Mouse (Mus musculus) frontal cortex, postnatal 14 days (tissue): ENCODE results near the gene Pmepa1.
A peak's percentile ranks its signal among the peaks of the same experiment; 100 is the strongest.

Experiments used
- DNase-seq, 2 experiments: peaks; one replicate each; pipeline ENCODE4 v3.0.0; 2022; ENCODE audit warnings: low spot score in 2 of 2

The Pmepa1 gene

DNA sequence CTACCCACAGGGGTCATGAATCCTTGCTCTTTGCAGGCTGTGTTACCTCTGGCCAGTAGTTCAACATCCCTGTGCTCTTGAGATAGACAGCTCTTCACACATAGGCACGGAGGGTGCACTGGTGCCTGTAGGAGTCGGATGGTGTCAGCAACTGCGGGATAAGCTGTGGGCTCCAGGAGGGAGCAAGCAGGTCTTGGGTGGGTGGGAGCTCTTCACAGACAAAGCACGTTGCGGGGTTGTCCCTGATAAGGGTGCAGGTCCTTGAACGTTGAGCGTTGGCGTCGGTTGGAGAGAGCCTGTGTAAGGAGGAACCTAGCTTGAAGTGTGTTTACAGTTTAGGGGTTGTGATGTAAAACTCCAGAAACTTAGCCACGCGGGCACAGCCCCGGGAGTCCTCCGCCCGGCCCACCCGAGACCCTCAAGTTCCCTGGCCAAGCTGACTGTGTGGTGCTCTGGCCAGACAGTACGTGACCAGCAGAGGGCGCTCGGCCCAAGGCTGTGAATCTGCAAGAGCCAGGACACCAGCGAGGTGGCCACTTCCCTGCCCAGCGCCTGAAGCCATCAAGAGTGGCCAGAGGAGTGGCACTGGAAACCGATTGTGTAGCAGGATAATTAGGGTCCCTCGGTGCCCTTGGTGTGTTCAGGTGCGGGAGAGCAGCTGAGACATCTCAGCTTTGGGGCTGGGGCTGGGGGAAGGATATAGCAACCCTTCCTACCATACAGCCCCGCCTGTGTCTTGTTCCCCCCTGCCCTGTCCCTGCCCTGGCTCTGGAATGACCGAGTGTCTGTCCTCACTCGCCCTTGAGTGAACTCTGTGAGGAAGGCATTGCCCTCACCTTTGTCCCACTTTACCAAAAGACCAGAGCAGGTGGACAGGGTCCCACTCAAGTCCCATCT is 90.0 kb downstream of the Pmepa1 start:
- peak; percentile 63 to 83 for DNase-seq

DNA sequence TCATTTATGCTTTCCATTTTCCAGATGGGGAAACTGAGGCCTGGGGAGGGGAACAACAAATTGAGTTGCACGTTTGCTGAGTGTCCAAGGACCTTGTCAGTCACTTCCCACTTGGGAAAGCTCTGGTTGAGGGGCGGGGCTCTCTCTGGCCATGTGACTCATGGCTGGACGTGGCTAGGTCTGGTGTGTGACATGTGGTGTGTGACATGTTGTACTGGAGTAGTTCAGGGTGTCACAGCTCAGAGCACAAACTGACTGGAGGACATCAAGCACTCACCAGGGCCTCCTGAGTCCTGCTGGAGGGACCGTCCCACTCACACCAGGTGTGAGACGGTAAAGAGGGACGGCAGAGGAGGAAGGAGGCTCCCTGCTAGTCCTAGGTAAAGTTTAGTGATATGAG is 91.1 kb downstream of the Pmepa1 start:
- DNase-seq = no peak

DNA sequence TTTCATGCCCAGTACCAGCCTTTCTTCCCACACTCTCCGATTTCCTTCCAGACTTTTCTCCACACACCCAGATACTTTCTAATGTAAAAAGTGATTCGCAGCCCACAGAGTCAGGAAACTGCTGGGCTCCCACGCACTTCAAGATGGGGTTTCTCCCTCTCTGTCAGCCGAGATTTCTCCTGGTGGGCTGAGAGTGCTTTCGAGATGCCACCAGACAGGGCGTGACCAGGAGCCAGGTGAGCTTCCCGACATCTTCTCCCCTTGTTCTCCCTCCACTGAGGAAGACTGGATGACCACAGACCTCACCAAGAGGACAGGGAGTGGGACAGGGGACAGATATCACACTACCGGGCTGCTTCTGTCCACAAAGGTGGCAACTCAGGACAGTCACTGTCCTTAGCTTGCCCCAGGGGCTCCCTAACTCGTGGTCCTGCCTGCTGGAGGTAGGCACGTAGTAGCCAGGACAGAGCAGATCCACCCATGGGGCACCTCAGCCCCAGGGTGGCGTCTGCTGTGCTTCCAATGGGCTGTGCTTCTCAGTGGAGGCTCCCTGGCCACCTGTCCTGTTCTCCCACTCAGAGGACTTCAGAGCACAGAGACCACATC is 91.8 kb downstream of the Pmepa1 start:
- no peak for DNase-seq

DNA sequence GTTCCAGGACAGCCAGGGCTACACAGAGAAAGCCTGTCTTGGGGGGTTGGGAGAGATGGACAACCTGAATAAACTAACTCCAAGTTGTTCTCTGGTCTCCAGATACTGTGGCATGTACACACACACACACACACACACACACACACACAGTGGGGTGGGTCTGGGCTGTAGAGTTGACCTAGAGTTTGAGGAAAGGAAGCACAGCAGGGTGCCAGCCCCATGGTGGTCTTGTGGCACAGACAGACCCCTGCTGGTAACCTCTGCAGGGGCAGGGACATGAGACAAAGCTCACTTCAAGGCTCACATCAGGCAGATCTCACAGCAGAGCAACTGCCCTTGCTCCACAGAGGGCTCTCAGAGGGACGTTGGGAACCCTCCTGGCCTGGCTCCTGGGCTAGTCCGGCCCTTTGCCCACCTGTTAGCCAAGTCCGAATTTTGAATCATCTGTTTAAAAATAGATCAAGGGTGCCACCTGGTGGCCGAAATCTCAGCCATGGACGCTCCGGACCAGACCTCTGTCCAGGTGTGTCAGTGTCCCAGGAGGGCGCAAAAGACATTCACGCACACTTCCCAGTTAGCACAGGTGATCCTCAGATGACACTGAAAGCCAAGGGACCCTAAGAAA is 92.4 kb downstream of the Pmepa1 start:
- DNase-seq = peak in 1 of 2 experiments; percentile 60

DNA sequence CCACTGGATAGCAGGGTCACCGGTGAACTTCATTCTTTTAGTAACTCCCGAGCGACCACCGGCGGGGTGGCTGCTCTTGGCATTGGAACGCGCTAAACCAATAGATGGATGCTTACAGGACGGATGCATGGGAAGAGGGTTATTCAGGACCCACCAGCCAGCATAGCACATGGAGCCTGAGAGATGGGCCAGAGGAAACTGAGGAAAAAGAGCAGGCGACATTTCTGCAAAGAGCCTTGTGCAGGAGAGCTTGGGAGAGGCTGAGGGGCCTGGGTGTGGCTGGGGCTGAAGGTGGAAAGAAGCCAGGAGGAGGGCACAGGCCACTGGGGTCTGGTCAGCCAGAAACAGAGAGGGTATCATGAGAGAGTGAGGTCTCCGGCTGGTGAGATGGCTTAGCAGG is 93.0 kb downstream of the Pmepa1 start:
- no peak for DNase-seq

DNA sequence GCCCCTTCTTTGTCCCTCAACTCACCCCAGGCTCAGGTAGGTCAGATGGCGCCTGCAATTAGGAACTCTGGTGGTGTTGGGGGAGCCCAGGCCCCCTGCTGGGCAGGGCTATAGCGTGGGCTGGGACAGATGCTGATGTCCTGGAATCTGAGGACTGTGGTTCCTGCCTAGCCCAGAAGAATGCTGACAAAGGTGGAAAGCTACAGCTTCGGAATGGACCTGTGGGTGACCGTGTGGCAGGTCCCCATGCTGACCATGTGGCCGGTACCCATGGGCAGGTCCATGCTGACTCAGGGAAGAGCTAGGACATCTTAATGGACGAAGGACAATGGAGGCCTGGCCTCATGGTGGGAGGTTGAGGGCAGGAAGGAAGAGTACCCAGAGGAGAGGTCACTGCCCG is 93.5 kb downstream of the Pmepa1 start:
- DNase-seq = no peak

DNA sequence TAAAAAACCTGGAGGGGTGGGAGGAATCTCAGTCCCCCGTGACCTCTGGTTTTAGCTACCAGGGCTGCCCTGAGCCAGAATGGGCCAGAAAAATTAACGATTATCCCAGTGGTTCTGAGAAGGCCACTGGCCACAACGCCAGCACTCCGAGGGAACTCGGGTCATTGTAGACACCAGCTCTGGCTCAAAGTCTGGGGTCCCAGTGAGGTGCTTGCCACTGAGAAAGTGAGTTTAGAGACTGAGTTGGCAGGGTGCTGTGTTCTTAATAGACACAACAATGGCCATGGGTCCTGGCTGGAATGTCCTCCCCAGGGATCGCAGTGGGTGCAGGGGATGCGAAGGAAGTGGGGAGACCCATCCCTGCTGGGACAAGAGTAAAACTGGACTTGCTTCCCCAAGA is 94.4 kb downstream of the Pmepa1 start:
- no peak for DNase-seq

DNA sequence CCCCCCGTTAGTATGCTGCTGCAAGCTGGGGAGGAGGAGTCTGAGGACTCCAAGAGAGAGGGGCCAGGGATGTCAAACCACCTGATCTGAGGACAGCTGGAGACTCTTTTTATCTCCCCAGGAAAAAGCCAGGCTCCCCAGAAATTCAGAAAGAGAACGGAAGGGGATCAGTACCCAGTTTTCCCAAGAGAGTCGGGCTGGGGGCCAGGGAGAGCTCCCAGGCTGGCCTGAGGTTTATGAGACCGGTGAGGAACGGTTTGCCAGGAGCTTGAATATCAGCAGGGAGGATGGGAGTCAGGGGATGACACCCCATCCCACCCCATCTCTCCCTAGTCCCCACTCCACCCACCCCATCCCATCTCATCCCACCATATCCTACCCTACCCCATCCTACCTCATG is 94.8 kb downstream of the Pmepa1 start:
- DNase-seq = no peak

DNA sequence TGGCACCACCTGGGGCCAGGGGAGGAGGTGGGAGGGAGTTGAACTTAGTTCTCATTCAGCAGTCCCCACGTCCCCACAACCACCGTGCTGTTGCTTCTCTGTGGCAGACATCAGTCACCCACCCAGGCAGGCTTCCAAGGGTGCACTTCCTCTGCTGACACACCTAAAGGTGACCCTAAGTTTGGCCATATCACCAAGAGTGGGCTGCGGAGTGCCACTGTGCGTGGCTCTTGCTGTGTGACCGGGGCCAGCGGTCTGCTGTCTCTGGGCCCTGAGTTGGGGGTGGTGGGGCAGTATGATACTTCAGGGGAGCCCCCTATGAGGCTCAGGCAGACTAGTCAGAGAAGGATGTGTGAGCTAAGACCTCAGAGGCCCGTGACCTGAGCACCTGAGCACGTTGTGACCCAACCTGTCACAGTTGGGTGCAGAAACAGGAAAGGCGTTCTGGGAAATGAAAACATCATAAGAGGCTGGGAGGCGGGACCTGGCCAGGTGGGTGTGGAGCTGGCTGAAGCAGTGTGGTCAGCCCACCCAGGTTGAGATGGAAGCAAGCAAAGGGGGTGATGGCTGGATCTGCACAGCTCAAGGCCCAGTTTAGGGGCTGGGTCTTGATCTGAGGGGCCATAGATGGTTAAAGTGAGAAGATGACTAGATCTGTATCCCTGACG is 95.5 kb downstream of the Pmepa1 start:
- DNase-seq = no peak

DNA sequence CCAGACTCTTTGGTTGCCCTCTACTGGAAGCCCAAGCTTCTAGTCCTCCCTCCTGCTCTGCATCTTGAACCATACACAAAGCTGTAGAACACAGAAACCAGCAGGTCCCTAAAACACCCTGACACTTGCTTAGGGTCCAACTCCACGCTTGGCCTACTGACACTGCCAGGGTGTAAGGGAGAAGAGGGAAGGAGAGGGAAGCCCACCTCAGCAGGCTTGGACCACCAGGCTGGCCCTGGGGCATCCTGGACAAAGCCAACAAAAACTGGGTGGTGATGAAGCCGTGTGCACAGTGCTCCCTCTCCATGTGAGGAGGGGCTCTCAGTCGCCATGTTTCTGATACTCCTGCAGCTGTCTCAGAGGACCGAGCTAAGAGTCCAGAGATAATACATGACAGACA is 96.3 kb downstream of the Pmepa1 start:
- DNase-seq = no peak

DNA sequence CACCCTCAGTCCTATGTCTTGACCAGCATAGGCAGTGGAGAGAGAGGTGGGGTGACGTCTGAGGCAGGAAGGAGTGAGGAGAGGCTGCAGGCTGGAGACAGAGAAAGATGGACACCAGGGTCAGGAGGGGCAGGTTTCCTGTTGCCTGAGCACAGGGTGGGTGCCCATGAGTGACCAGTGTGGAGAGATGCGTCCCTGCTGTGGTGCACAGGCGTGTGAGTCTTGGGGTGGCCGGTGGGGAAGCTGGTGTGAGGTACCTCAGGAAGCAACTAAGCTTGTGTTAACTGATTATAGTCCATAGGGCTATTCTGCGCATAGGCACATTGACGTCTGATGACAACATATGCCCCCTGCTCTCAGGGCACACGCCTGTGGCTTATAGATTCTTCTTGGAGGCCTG is 97.3 kb downstream of the Pmepa1 start:
- DNase-seq = no peak

DNA sequence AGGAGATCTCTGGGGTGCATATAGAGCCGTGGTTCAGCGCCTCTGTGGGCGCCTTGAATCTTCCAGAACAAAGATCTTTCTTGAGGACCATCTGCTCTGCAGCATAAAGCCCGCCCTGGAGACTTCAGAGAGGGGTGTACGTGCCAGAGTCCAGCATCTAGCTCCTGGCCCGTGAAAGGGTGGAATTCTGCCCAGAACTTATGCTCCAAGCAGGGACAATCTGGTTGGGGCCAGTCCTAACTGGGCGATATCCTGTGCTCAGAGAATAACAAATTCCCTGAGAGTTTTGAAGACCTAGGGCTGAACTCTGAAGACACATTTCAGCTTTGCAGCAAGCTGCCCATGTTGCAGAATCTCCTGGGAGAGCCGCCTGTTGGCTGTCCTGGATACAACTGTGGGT is 98.4 kb downstream of the Pmepa1 start:
- DNase-seq = no peak

DNA sequence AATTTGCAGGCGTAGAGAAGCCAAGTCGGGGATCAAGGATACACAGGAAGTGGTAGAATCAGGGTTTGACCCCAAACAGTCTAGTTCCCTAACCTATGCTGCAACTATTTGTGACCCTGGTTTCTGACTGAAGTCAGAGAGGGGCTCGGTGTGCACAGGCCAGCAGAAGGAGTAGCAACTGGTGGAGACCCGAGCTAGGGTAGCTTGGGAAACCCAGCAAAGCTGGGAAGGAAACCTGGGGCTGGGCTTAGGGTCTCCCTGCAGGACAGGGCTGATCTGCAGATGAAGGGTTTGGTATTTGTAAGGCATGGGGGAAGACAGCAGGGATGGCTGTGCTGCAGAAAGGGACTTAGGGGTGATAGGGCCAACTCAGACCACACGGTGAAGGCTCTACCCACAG is 98.9 kb downstream of the Pmepa1 start:
- no peak for DNase-seq

DNA sequence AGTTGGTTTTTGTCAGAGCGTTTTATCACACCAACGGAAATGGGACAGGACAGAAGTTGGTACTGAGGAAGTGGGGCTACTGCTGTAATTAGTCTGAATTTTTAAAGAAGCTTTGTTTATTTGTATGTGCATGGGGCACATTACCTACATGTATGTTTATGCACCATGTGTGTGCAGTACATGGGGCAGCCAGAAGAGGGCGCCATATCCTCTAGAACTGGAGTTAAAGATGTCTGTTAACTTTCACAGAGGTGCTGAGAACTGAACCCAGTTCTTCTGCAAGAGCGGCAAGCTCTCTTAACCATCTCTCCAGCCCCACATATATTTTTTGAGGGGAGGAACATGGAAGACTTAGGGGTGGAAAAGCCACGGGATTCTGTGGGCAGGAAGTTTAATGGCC is 100.6 kb downstream of the Pmepa1 start:
- DNase-seq = peak in 1 of 2 experiments; percentile 6

DNA sequence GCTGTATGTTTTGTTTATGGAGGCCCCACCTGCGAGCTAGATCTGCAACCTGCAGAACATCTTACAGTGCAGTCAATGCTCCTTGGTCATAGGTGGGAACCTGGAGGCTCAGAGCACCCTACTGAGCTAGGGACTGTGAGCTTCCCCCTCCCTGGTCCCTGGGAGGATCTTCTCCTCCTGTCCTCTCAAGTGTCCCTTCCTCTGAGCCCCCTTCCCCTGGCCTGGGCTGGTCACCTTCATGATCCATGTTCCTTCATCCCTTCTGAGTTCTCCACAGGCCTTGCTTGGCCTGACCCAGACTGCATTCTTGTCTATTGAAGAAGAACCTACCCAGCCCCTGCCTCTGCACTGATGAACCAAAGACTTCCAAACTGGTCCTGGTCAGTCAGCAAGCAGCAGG is 101.8 kb downstream of the Pmepa1 start:
- DNase-seq = peak; percentile 2 to 3
